Mouse (Mus musculus): ENCODE measurements at regions not wholly inside any gene's neighbourhood (a gene's known extent, or its start where the extent isn't known, plus 50 kb on each side); places are given as distances from the start of the nearest gene placed in this dataset.

- TF ChIP-seq CTCF (IDR thresholded peaks at IDR 0.05; ENCODE audit: low read depth), result no peak
- TF ChIP-seq EP300 (IDR thresholded peaks at IDR 0.05; ENCODE audit: low read depth), result no peak
These were observed 96.8 kb upstream of the Fat1 start for GRCm38 (mm10) chr8:44838431-44838830.

All from heart, postnatal 0 days (tissue).